Mouse (Mus musculus): ENCODE measurements around the gene Slc5a4b.
"Not testable (repeated sequence)": the region's sequence is repeated elsewhere in the genome, so short reads cannot be mapped to it uniquely, and the experiment has no call there.

Slc5a4b gene

DNA sequence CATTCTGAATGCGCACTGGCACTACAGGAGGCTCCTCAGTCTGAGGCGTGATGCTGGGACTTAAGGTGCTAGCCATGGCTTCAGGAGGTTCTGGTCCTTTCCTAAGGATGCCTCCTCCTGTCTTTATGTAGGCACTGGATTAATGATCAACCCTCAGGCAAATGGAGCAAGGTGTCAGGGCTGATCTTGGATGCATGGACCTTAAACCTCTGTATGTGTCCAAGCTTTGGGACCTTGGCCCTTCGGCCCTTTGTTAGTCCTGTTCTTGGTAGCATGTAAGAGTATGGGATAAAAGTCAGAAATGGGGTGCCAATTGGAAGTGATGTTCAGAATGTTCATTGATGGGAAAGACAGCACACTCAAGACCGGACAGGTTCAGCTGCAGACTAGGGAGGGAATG is at the start of gene Slc5a4b:
Slc5a4b (minus strand) TSS at position 101 of the 400 bp plus-strand sequence.
- in situ Hi-C loops (cut with MseI, MboI), result no loop called here

DNA sequence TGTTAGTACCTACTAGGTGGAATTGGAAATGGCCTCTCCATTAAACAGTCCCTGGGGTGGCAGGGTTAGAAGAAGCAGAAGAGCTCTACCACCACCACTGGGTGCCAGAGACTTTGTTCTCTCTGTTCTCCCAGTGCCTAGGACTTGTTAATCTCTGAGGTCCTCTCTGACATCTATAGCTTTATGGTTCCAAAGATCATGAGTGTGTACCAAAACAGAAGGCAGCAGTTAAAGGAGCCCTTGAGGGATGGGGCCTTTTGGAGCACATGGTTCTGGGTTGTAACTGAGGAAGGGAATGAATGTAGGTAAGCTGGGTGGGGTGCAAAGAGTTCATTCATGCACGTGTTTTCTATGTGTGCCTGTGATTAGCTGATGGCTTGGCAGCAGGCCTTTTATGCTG is 47.2 kb upstream of the Slc5a4b start:
- in situ Hi-C loops (cut with MseI, MboI), result no loop called here

DNA sequence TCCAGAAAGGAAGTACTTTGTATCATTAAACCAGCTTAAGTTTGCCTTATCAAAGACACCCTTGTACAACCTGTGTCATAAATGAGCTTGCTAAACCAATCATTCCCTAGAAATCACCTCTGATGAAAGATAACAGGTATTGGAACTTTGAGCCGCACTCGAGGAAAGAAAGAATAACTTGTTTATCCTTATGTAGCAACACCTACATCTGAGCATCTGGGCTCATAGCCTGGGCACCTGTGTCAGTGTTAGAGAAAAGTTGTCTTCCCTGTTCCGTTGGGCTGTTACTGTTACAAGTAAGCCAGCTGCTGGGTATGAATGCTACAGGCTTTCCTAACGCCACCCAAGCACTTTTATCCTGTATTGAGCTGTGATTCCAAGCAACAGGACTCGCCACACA is 46.8 kb upstream of the Slc5a4b start:
- in situ Hi-C loops (cut with MseI, MboI), result no loop called here

DNA sequence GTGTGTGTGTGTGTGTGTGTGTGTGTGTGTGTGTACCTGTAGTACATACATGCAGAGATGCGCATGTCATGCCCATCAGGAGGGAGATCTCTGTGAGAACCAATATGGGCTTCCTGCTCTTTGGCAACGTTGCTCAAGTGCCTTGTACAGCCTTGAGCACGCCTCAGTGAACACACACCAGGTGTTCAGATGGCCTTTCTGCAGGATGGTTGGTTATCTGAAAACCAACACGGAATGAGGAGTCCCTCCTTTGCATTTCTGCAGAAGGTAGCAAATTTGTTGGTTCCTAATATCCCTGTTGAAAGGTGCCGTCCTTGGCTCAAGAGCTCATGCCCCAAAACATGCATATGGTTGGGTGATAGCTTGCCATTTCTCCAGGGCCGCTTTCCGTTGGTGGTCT is 45.1 kb upstream of the Slc5a4b start:
- in situ Hi-C loops (cut with MseI, MboI), result no loop called here

DNA sequence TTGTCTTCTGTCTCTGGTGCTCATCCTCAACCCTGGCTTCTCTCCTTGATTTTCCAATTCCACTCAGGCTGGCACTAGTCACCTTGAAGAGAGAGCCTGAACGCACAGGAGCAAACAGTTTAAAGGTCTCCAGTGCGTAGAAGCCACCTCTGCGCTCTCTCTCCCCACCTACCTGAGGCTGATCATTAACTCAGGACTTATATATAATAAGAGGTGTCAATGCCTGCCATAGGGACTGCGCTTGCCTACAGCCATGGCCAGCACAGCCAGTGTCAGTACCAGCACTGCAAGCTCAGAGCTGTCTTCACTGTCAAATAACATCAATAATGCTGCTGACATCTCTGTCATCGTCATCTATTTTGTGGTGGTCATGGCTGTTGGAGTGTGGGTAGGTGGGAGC is 36.5 kb upstream of the Slc5a4b start, which contains the start of gene Slc5a4a:
Slc5a4a (plus strand) TSS at position 174 of the 400 bp plus-strand sequence.
- in situ Hi-C loops (cut with MseI, MboI), result no loop called here

DNA sequence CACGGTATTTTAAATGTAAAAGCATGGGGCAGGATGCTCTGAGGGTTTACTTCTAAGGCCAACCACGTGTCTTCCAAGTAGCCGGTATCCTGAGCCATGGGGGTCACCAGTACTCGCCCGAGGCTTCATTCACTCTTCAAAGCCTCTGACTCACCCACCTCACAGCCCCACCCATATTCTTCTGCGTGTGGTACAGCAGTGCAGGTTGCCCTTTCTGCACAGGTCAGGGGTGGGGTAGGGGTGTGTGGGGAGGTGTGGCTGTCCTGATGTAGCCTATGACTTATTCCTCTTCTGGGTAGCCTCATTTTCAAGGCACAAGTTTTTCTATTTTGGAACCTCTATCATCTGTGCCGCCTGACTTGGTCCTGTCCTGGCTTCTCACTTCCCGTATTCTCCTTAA is 36.1 kb upstream of the Slc5a4b start:
- in situ Hi-C loops (cut with MseI, MboI), result no loop called here

DNA sequence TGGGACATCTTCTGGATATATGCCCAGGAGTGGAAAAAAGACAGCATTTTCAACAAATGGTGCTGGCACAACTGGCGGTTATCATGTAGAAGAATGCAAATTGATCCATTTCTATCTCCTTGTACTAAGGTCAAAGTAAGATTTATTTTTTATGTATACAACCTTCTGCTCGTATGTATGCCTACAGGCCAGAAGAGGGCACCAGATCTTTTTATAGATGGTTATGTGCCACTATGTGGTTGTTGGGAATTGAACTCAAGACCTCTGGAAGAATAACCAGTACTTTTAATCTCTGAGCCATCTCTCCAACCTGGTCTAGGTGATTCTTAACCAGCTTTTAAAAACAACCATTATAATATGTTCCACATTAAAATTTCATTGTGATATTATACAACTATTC is 25.6 kb upstream of the Slc5a4b start:
- in situ Hi-C loops (cut with MseI, MboI), result no loop called here

DNA sequence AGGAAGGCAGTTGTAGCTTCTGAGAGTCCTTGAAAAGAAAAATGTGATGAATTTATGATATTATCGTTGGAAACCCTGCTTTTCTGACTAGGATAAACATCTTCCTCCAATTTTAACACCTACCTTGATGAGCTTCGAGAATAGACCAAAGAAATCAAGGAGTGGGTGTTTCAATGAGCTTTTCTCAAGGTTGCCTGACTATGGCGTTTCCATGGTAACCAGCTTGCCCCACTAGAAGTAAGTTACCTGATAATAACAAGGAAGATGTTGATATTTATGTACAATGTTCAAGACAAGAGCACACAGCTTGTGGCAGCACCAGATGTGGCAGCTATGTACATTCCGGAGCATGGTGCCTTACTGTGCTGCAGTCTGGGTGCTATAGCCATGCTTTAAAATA is 21.7 kb upstream of the Slc5a4b start:
- in situ Hi-C loops (cut with MseI, MboI), result no loop called here

DNA sequence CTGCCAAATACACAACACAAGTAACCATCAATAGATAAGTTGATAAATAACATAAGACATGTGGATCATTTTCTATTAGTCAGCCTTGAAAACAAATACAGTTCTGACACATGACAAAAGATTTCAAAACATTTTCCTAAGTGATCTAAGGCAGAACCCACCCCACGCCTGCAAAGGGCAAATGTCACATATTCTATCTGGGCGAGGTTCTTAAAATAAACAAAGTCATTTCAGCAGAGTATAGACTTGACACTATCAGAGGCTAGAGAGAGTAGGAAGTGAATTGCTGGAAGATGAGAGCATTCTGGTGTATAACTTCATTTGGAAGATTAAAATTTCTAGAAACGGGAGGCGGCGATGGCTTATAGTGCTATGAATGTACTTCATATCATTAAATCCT is 10.7 kb upstream of the Slc5a4b start:
- in situ Hi-C loops (cut with MseI, MboI), result no loop called here

DNA sequence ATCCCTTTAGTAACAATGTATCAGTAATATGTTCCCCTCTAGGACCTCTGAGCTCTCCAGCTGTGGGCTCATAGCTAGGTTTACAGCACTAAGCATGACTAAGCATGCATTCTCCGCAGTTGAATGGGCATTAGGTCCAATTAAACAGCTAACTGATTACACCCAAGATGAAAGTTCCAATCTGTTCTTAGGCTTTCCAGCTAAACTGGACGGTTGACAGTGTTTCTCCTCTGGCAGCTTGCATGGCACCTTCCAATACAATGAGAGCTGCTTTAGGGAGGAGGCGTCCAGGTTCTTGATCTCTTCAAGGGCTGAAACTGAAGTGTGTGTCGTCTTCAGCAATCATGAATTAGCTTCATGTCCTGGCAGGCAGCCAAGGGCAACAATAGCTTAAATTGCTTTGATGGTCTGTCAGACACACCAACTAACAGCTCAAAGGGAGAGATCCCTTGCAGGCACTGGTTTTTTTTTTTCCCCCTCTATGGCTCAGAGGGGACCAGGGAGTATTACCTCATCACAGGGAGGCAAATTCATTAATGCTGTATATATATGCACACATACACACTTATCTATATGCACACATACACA is 9.5 kb upstream of the Slc5a4b start:
- in situ Hi-C loops (cut with MseI, MboI), result no loop called here

DNA sequence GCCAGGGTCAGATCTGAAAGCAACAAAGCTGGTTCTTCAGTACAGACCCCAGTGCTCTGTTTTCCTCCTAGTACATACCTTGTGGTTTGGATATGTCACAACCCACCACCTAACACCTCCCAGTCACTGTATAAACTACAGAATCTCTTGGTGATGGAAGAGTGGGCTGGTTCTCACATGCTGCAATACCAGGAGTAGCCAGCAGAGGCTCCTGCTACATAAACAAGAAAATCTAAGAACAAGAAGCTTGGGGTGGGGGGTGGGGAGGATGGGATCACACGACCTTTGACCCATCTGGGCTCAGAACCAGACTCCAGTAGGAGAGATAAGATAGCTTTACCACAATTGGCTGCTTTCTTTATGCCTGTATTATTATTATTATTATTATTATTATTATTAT is 8.0 kb upstream of the Slc5a4b start:
- in situ Hi-C loops (cut with MseI, MboI), result no loop called here

DNA sequence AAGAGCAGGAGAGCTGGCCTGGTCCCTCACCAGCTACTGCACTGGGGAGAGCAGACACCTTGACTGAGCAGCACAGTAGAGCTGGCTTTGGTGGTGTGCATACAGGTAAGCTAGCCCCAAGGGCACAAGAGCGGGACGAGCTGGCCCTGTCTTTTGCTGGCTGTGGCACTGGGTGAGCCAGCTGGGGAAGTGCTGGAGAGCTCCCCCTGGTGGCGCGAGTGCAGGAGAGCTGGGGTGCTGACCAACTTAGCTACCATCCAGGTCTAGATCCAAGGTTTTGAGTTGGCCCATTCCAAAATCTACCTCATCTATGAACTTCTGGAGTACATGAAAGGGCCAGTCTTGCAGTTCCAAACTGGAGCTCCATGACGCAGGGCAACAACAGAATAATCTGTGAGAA is 7.2 kb upstream of the Slc5a4b start:
- in situ Hi-C loops (cut with MseI, MboI), result no loop called here

DNA sequence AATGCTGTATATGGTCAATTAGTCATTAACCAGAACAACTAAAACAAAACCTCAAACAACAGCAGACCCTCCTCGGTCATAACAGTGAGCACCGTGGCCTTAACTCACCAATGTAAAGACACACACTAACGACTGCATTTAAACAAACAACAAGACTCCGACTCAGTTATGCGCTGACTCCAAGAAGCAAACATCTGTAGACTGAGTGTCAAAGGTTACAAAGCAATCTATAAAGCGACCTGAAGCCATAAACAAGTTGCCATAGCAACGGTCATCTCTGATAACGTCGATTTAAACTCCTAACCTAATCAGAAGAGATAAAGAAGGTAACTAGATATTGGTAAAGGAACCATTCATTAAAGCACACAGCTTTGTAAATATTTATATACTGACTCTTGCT is 13.4 kb downstream of the Slc5a4b start:
- in situ Hi-C loops (cut with MseI, MboI), result no loop called here

DNA sequence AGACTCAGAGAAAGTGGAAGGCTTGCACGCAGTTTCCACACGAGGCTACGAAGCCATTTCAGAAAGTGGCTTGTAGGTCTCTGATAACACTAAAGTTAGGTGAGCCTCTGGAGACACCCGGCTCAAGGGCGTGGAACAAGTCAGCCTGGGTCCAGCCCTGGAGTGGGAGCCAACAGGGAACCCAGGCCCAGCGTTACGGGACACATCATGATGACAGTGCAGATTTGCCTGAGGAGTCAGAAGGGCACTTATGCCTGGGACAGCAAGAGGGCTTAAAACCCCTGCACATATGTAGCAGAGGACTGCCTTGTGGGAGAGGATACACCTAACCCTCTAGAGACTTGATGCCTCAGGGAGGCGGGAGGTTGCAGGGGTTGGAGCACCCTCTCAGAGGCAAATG is 14.2 kb downstream of the Slc5a4b start:
- in situ Hi-C loops (cut with MseI, MboI), result no loop called here

DNA sequence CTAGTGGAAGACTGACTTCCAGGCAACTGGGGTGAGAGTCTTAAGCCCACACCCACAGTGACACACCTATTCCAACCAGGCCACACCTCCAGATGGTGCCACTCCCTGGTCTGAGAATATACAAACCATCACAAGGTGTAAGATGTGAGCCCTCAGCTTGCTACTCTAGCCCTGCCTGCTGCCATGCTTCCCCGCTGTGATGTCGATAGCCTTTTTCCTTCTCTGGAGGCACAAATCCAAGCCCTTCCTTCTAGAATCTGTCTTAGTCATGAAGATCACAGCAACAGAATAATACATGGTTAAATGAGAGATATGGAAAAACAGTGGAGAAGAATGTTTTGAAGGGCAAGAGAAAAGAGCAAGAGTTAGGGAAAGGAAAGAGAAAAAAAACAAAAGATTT is 33.8 kb downstream of the Slc5a4b start:
- in situ Hi-C loops (cut with MseI, MboI), result not testable (repeated sequence)

DNA sequence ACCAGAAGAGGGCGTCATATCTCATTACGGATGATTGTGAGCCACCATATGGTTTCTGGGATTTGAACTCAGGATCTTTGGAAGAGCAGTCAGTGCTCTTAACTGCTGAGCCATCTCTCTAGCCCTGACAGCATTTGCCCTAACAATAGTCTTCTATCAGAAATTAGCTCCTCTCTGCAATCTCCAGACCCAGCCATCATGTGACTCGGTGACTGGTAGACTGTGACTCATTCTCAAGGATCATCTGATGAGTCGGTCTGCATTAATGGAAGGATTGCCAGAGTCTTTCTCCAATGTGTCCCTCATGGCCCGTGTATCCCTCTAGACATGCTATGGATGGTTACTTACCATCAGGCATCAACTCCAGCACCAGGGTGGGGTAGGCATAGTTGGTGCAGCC is 38.7 kb downstream of the Slc5a4b start:
- in situ Hi-C loops (cut with MseI, MboI), result not testable (repeated sequence)

DNA sequence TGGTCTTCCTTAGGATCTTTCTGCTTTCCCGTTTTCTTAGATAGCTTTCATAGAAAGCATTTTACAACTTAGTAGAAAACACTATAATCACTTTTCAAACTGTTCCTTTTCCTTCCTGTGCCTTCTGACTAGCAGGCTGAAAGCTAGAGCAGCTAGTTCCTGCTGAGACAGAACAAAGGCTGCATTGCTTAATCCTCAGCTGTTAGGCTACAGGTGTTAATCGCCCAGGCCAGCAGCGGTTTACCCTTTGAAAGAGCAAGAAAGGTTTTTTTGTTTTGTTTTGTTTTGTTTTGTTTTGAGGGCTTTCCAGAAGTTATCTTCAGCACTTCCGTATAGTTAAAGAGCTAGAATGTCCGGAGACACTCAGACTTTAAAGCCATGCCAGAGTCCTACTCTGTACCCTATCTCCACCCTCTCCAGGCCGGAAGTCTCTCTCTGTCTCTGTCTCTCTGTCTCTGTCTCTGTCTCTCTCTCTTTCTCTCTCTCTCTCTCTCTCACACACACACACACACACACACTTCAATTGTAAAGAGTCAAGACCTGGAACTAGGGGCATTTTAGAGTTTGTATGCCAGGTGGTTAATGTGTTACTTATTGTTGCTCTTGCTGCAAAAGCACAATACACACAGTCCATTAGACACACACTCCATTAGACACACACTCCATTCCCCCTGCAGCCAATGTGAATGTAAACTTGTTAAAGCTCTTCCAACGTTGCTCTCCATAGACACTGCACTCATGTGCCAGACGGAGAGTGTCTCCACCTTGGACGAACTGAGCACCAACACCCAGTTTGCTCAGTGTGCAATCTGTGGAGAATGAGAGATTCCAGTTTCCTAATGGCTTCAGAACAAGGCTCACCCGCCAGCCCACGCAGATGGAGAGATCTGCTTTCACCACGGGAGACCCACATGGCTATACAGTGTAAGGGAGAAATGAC is 42.8 kb downstream of the Slc5a4b start:
- in situ Hi-C loops (cut with MseI, MboI), result no loop called here

DNA sequence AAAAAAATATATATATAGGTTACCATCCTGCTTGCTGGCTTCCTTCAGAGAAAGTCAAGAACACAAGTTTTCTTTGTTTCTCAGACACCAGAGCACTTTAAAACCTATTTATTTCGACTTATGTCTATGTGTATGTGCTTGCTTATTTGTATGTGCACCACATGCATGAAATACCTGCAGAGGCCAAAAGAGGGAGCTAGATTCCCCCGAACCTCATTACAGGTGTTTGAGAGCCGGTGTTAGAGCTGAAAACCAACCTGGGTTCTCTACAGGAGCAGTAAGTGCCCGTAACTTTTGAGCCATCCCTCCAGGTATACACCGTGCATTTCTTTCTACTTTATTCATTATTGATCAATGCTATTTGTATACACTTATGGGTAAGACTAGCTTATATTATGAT is 48.3 kb downstream of the Slc5a4b start:
- in situ Hi-C loops (cut with MseI, MboI), result no loop called here

DNA sequence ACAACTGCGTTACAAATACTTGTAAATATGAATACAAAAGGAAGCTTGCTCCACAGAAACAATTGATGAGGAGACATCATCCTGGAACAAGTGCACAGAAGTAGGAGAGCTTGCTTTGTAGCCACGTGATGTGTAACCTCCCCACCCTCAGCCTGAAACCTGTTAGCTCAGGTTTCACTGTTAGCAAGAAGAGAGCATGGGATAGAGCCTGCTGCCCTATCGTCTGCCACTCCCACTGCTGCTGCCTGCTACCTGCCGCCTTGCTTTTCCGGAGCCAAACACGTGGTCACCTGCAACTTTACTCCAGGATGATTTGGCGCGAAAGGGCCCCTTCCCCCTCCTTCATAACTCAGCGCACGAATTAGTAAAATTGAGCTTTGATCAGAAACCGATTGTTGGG is 58.9 kb downstream of the Slc5a4b start:
- in situ Hi-C loops (cut with MseI, MboI), result no loop called here

DNA sequence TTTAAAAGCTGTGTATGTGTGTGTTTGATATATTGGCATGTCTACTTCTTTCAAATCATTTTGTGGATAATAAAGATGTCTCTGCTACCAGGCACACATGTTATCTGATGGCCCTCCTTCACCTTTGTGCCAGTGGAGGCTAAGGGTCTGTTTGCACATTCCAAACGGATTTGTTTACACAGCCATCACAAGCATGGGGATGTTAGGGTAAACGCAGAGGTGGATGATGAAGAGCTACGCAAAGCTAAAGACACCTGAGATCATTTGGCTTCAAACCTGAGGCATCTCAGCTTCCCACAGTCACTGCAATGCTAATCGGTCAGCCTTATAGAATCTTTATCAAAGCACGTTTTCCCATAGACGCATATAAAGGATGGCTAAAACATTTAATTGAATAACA is 61.8 kb downstream of the Slc5a4b start:
- in situ Hi-C loops (cut with MseI, MboI), result no loop called here

DNA sequence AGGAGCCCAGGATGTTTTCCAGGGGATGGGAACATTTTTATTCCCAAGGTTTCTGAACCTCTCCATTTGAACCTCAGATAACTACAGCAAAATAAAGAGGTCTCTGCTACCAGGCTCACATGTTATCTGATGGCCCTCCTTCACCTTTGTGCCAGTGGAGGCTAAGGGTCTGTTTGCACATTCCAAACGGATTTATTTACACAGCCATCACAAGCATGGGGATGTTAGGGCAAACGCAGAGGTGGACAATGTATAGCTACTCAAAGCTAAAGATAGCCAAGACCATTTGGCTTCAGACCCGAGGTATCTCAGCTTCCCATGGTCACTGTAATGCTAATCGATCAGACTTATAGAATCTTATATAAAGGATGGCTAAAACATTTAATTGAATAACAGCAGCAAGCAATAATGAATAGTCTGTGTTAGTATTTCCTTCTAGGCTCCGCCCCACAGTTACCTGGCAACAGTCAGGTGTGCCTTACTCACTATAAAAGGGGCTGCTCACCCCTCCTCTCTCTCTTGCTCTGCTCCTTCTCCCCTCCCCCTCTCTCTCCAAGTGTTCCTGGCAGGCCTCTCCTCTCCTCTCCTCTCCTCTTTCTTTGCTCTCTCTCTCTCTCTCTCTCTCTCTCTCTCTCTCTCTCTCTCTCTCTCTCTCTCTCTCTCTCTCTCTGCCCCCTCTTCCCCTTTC is 63.4 kb downstream of the Slc5a4b start:
- in situ Hi-C loops (cut with MseI, MboI), result no loop called here

DNA sequence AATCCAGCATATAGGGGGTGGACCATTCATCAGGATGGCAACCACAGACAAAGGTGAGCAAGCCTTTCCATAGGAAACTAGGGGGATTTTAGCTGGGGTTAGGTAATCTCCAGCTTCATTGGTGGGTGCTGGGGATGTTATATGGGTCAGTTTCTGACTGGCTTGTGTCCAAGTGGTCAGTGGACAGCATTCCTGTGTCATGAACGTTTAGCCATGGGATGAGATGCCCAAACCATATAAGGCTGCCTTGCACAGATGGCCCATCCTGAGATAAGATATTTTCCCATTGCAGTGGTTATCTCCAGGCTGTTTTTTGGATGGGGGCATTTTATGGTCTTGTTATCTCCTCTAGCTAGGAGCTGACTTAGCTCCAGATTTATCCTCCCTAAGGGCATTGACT is 64.0 kb downstream of the Slc5a4b start:
- in situ Hi-C loops (cut with MseI, MboI), result no loop called here

DNA sequence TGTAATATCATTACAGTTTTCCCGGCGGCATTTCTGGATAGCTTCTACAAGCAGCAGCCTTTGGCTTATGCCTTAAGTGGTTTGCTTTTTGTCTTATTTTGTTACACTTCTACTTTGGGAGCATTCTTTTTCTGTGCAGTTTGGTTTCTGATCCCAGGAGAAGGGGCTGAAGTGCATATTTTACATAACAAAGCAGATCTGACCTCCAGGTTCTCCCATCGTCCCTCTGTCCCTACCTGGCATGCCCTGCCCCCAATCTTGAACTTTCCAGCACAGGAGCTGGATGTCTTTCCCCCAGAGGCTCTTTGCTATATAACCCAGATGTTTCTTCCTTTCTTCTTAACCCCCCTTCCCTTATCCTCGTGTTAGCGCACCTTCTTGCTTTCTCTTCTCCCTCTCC is 65.4 kb downstream of the Slc5a4b start:
- in situ Hi-C loops (cut with MseI, MboI), result no loop called here
